Mouse (Mus musculus): ENCODE measurements around the gene Snrpc. TPM values are rescaled to one million over a fixed set of nuclear protein-coding genes. Genes with fewer than 3 reads are reported as not detected.

Gene Snrpc
- polyA plus RNA-seq, 1 experiment from 2014 or later, result 207 TPM

DNA sequence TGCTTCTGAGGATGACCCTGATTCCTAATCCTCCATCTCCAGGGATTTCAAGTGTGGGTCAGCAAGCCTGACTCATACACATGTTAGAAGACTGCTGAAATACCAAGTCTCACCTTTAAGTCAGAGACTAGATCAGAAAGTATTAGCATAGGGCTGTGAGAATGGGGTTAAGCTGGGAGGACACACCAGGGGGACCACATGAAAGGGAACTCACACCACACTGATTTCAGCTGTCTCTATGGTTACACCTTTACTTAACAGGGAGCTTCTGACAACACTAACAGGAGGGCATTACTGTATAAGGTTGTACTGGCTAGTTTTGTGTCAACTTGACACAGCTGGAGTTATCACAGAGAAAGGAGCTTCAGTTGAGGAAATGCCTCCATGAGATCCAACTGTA is 23.3 kb upstream of the Snrpc start:
- no peaks in the 10 kb centered on the region for H3K9me3 ChIP-seq (ENCODE audit: control insufficient read depth, low read length)
- no peak overlapping the region for H3K9ac ChIP-seq (ENCODE audit: low read depth, low read length)
- no peak overlapping the region for H3K4me3 ChIP-seq (ENCODE audit: low read length)
- no peaks in the 10 kb centered on the region for H3K36me3 ChIP-seq (ENCODE audit: control insufficient read depth, insufficient read depth, low read length)
- no peak for ATAC-seq
- peaks cover 18% of the 10 kb centered on the region for H3K4me1 ChIP-seq (ENCODE audit: control insufficient read depth, insufficient read depth, low read depth, low read length)
- H3K4me2 ChIP-seq (ENCODE audit: low read length), result no peak overlapping the region
- no peaks in the 10 kb centered on the region for H3K27me3 ChIP-seq (replicated peaks; ENCODE audit: control insufficient read depth, insufficient read depth, low read length)
- no peak overlapping the region for H3K27ac ChIP-seq (ENCODE audit: low read depth, low read length)

DNA sequence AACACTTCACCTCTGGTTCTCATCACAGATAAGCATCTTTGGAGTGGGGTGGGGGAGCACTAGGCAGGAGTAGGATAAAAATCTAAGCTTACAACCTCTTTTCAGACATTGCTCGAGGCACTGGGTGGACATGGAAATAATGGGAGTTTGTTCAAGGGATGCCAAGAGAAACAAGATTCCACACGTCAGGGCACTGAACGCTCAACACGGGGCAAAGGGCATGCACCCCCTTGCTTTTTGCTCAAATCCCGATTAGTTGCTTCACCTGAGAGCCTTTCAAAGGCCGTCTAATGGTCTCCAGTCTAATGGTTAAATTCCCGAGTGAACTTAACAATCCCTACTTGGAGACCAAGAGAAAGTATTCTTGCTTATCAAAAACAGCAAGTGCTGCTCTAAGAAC is 18.9 kb upstream of the Snrpc start:
- H3K4me2 ChIP-seq (ENCODE audit: low read length), result peak overlapping the region; percentile 89
- no peaks in the 10 kb centered on the region for H3K27me3 ChIP-seq (replicated peaks; ENCODE audit: control insufficient read depth, insufficient read depth, low read length)
- H3K9me3 ChIP-seq (ENCODE audit: control insufficient read depth, low read length), result no peaks in the 10 kb centered on the region
- H3K9ac ChIP-seq (ENCODE audit: low read depth, low read length), result peak overlapping the region; percentile 94
- 24% methylated on average over 7 of the region's 7 CpGs for WGBS
- H3K36me3 ChIP-seq (ENCODE audit: control insufficient read depth, insufficient read depth, low read length), result no peaks in the 10 kb centered on the region
- peaks cover 23% of the 10 kb centered on the region for H3K4me1 ChIP-seq (ENCODE audit: control insufficient read depth, insufficient read depth, low read depth, low read length)
- no peak overlapping the region for H3K27ac ChIP-seq (ENCODE audit: low read depth, low read length)
- ATAC-seq, result no peak
- H3K4me3 ChIP-seq (ENCODE audit: low read length), result peak overlapping the region; percentile 90

- H3K9ac ChIP-seq (ENCODE audit: low read depth, low read length), result peak overlapping the region; percentile 94
- H3K4me2 ChIP-seq (ENCODE audit: low read length), result peak overlapping the region; percentile 89
- H3K9me3 ChIP-seq (ENCODE audit: control insufficient read depth, low read length), result no peaks in the 10 kb centered on the region
- WGBS, result under 1% methylated on average over 20 of the region's 20 CpGs
- no peak for ATAC-seq
- H3K4me3 ChIP-seq (ENCODE audit: low read length), result peak overlapping the region; percentile 90
- no peaks in the 10 kb centered on the region for H3K36me3 ChIP-seq (ENCODE audit: control insufficient read depth, insufficient read depth, low read length)
- H3K27me3 ChIP-seq (replicated peaks; ENCODE audit: control insufficient read depth, insufficient read depth, low read length), result no peaks in the 10 kb centered on the region
- H3K27ac ChIP-seq (ENCODE audit: low read depth, low read length), result peak overlapping the region; percentile 88
- H3K4me1 ChIP-seq (ENCODE audit: control insufficient read depth, insufficient read depth, low read depth, low read length), result peaks cover 23% of the 10 kb centered on the region
Measured at GRCm38 (mm10) chr17:27819521-27819970, 18.4 kb upstream of the Snrpc start.

GRCm38 (mm10) chr17:27819971-27820567 is 17.9 kb upstream of the Snrpc start:
- Histone ChIP-seq H3K4me3 (ENCODE audit: low read length) (peak overlapping the region; percentile 90), H3K9me3 (ENCODE audit: control insufficient read depth, low read length) (no peaks in the 10 kb centered on the region), H3K4me2 (ENCODE audit: low read length) (peak overlapping the region; percentile 89), H3K4me1 (ENCODE audit: control insufficient read depth, insufficient read depth, low read depth, low read length) (peaks cover 23% of the 10 kb centered on the region), H3K36me3 (ENCODE audit: control insufficient read depth, insufficient read depth, low read length) (no peaks in the 10 kb centered on the region), H3K27ac (ENCODE audit: low read depth, low read length) (peak overlapping the region; percentile 88), H3K27me3 (replicated peaks; ENCODE audit: control insufficient read depth, insufficient read depth, low read length) (no peaks in the 10 kb centered on the region), H3K9ac (ENCODE audit: low read depth, low read length) (peak overlapping the region; percentile 94)
- WGBS, result under 1% methylated on average over 49 of the region's 62 CpGs
- ATAC-seq, result peak; percentile 84

GRCm38 (mm10) chr17:27820568-27821406 is 17.2 kb upstream of the Snrpc start, which contains the start of gene D17Wsu92e:
TSS of gene D17Wsu92e (minus strand) at chr17:27820648.
- Histone ChIP-seq H3K9ac (ENCODE audit: low read depth, low read length) (peak within 1 kb of the TSS; percentile 94), H3K27ac (ENCODE audit: low read depth, low read length) (peak within 1 kb of the TSS; percentile 90), H3K4me1 (ENCODE audit: control insufficient read depth, insufficient read depth, low read depth, low read length) (peaks cover 23% of the 10 kb centered on the region), H3K4me2 (ENCODE audit: low read length) (peak within 1 kb of the TSS; percentile 89), H3K27me3 (replicated peaks; ENCODE audit: control insufficient read depth, insufficient read depth, low read length) (no peaks in the 10 kb centered on the region), H3K36me3 (ENCODE audit: control insufficient read depth, insufficient read depth, low read length) (no peaks in the 10 kb centered on the region), H3K9me3 (ENCODE audit: control insufficient read depth, low read length) (no peaks in the 10 kb centered on the region), H3K4me3 (ENCODE audit: low read length) (peak within 1 kb of the TSS; percentile 90)
- 2% methylated on average over 50 of the region's 56 CpGs for WGBS
- ATAC-seq, result peak; percentile 97

DNA sequence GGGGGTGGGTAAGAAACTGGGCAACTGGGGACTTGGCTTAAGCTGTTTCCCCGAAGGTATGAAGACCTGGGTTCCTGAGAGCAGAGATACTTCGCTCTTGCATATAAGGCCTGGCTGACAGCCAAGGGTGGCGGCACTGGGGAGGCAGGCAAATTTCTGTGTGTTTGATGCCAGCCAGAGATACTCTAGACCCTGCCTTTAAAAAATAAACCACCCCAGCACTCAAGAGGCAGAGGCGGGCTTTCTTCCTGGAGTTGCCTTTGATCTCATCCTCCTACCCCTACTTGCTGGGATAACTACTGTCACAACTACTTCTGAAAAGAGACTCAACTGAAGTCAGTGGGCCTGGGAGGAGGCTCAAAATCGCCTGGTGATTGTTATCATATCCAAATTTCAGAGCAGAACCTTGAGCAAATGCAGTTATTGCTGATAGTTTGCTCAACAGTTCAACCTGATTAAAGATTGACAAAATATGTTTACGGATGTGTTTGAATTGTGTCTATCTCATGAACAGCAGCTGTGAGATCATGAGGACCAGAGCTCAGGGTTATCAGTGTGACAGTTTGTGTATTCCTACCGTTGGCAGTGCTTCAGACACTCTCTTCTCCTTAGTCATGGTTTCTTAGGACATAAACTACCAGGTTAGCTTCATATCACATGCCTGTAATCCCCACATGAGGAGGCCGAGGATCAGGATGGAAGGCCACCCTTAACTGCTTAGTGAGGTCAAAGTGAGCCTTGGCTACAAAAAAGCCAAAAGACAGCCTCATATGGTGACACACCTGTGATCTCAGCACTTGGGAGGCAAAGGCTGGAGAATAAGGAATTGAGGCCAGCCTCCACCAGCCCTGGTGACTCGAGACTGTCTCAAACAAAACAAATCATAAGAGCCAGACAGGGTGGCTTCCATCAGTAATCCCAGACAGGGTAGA is 16.3 kb upstream of the Snrpc start:
- ATAC-seq, result no peak
- Histone ChIP-seq H3K9ac (ENCODE audit: low read depth, low read length) (peak overlapping the region; percentile 87), H3K4me3 (ENCODE audit: low read length) (peak overlapping the region; percentile 90), H3K4me1 (ENCODE audit: control insufficient read depth, insufficient read depth, low read depth, low read length) (peaks cover 27% of the 10 kb centered on the region), H3K36me3 (ENCODE audit: control insufficient read depth, insufficient read depth, low read length) (no peaks in the 10 kb centered on the region), H3K27ac (ENCODE audit: low read depth, low read length) (peak overlapping the region; percentile 90), H3K9me3 (ENCODE audit: control insufficient read depth, low read length) (no peaks in the 10 kb centered on the region), H3K27me3 (replicated peaks; ENCODE audit: control insufficient read depth, insufficient read depth, low read length) (no peaks in the 10 kb centered on the region), H3K4me2 (ENCODE audit: low read length) (peak overlapping the region; percentile 78)
- WGBS, result 58% methylated on average over 9 of the region's 9 CpGs

DNA sequence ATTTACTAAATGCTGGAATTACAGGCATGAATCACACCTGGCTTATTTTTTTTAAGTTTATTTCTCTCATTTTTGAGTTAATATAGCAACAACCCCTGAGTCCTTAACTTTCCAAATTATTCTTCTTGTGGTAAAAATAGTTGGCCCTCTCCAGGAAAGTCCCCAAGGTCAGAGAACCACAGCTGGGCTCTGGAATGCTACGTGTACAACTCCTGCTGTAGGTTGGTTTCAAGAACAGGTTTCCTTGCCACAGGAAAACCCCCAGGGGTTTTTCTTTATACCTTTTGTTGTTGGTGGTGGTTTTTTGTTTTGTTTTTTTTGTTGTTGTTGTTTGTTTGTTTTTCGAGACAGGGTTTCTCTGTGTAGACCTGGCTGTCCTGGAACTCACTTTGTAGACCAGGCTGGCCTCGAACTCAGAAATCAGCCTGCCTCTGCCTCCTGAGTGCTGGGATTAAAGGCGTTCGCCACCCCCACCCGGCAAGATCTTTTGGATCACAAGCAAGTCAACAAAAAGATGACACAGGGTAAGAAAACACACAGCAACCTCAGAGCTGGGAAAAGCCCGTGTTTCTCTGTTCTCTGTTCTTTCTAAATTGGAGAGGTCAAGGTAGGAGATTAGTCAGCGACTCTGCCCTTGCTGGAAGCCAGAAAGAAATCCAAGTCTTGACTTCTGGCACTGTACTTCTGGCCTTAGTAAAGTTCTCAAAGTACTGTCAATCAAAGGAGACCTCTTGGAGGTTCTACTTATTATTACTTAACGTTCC is 14.6 kb upstream of the Snrpc start:
- Histone ChIP-seq H3K27me3 (replicated peaks; ENCODE audit: control insufficient read depth, insufficient read depth, low read length) (no peaks in the 10 kb centered on the region), H3K9ac (ENCODE audit: low read depth, low read length) (no peak overlapping the region), H3K4me2 (ENCODE audit: low read length) (no peak overlapping the region), H3K4me3 (ENCODE audit: low read length) (no peak overlapping the region), H3K9me3 (ENCODE audit: control insufficient read depth, low read length) (no peaks in the 10 kb centered on the region), H3K4me1 (ENCODE audit: control insufficient read depth, insufficient read depth, low read depth, low read length) (peaks cover 22% of the 10 kb centered on the region), H3K27ac (ENCODE audit: low read depth, low read length) (no peak overlapping the region), H3K36me3 (ENCODE audit: control insufficient read depth, insufficient read depth, low read length) (no peaks in the 10 kb centered on the region)
- ATAC-seq, result no peak
- WGBS, result 81% methylated on average over 9 of the region's 9 CpGs

DNA sequence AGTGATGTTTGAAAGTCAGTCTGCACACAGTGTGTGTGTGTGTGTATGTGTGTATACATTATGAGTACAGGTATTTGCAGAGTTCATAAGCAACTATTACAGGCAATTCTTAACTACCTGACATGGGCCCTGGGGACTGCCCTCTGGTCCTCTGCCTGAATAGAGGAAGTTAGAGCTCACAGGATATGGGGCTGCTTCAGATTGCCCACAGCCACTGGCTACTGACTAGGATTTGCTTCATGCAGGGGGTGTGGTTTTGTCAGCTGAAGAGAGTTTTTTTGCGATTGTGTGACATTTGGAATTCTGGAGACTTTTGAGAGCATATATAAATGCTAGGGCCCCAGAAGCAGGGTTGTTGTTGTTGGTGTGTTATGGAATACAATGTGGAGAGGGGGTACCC is 13.0 kb upstream of the Snrpc start:
- H3K4me2 ChIP-seq (ENCODE audit: low read length), result no peak overlapping the region
- no peak for ATAC-seq
- H3K27ac ChIP-seq (ENCODE audit: low read depth, low read length), result no peak overlapping the region
- H3K27me3 ChIP-seq (replicated peaks; ENCODE audit: control insufficient read depth, insufficient read depth, low read length), result no peaks in the 10 kb centered on the region
- no peak overlapping the region for H3K4me3 ChIP-seq (ENCODE audit: low read length)
- H3K36me3 ChIP-seq (ENCODE audit: control insufficient read depth, insufficient read depth, low read length), result no peaks in the 10 kb centered on the region
- 54% methylated on average over 1 of the region's 1 CpGs for WGBS
- H3K9me3 ChIP-seq (ENCODE audit: control insufficient read depth, low read length), result no peaks in the 10 kb centered on the region
- no peak overlapping the region for H3K9ac ChIP-seq (ENCODE audit: low read depth, low read length)
- peaks cover 10% of the 10 kb centered on the region for H3K4me1 ChIP-seq (ENCODE audit: control insufficient read depth, insufficient read depth, low read depth, low read length)
